Mouse (Mus musculus) adrenal gland (tissue): Measurements from ENCODE around the gene Entpd4b.
"Not testable (repeated sequence)": the region's sequence is repeated elsewhere in the genome, so short reads cannot be mapped to it uniquely, and the experiment has no call there.

Source experiments
- intact Hi-C: fragments of 180-260 bp; cut with DNase I; formaldehyde crosslinking; loops from one replicate; pipeline ENCODE4 v1.15.1; 2025
- long read RNA-seq, 2 experiments: library from polyadenylated mRNA; unstranded; transcript quantifications; one replicate each; pipeline ENCODE4 v2.0.0; 2020; ENCODE audit warnings: borderline replicate concordance in 1 of 2; ENCODE audit not compliant: insufficient replicate concordance in 1 of 2

Entpd4b gene
- long read RNA-seq, experiment 1, transcript Entpd4b-204 (13 exons, 3,589 nt), result major isoform, 119 of 180 reads
- long read RNA-seq, experiment 1, partial matches to known transcripts, result 21 of 180 reads
- long read RNA-seq, experiment 1, other reads (novel, unspliced or antisense), result 38 of 180 reads
- long read RNA-seq, experiment 2, transcript Entpd4b-204 (13 exons, 3,589 nt), result major isoform, 135 of 207 reads
- long read RNA-seq, experiment 2, partial matches to known transcripts, result 25 of 207 reads
- long read RNA-seq, experiment 2, other reads (novel, unspliced or antisense), result 45 of 207 reads

- intact Hi-C loops, result not testable (repeated sequence)
These were observed at the start of gene Entpd4b for GRCm38 (mm10) chr14:69555110-69555831. Entpd4b (plus strand) TSS chr14:69555424.

- intact Hi-C loops, result not testable (repeated sequence)
These were observed 48.2 kb upstream of the Entpd4b start for GRCm38 (mm10) chr14:69507000-69507399.

GRCm38 (mm10) chr14:69512449-69512848 lies 42.8 kb upstream of the Entpd4b start, which contains the start of gene Gm27179:
Gm27179 (minus strand) TSS chr14:69512549.
- intact Hi-C loops, result not testable (repeated sequence)

- intact Hi-C loops, result not testable (repeated sequence)
These were observed 34.4 kb upstream of the Entpd4b start for GRCm38 (mm10) chr14:69520810-69521209.

- intact Hi-C loops, result not testable (repeated sequence)
These were observed 32.2 kb upstream of the Entpd4b start for GRCm38 (mm10) chr14:69523001-69523400.

GRCm38 (mm10) chr14:69526202-69526601 lies 29.0 kb upstream of the Entpd4b start:
- intact Hi-C loops, result not testable (repeated sequence)

- intact Hi-C loops, result not testable (repeated sequence)
These were observed 18.7 kb upstream of the Entpd4b start for GRCm38 (mm10) chr14:69536539-69536938.

GRCm38 (mm10) chr14:69540113-69540512 lies 15.1 kb upstream of the Entpd4b start:
- intact Hi-C loops, result not testable (repeated sequence)

- intact Hi-C loops, result not testable (repeated sequence)
These were observed 12.5 kb upstream of the Entpd4b start for GRCm38 (mm10) chr14:69542695-69543094.

GRCm38 (mm10) chr14:69544033-69544432 lies 11.2 kb upstream of the Entpd4b start:
- intact Hi-C loops, result not testable (repeated sequence)

- intact Hi-C loops, result not testable (repeated sequence)
These were observed 10.2 kb upstream of the Entpd4b start for GRCm38 (mm10) chr14:69545052-69545451.

- intact Hi-C loops, result not testable (repeated sequence)
These were observed 7.9 kb upstream of the Entpd4b start for GRCm38 (mm10) chr14:69547310-69547709.

GRCm38 (mm10) chr14:69556820-69557219 lies 1.6 kb downstream of the Entpd4b start:
- intact Hi-C loops, result not testable (repeated sequence)

- intact Hi-C loops, result not testable (repeated sequence)
These were observed 2.3 kb downstream of the Entpd4b start for GRCm38 (mm10) chr14:69557550-69557949.
